In the genomic region with DNA sequence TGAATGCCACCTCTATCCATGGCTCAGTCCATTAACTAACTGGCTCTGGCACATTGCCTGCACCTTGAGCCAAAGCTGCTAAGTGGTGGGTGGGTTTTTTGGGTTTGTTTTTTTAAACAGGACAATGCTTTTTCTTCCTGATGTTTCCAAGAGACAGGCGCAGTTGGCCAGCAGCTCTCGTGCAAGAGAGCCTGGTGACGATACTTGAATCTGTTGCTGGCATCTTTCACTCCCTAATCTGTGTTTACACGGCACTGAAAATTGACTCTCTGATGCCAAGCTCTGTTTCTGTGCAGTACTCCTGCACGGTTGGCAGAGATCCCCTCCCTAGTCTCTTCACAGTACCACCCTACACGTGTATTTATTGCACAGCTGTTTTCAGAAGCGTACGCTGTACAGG, we compare ENCODE assay signal across 8 mouse cellular contexts. TPM values are rescaled to one million over a fixed set of nuclear protein-coding genes. Genes with fewer than 3 reads are reported as not detected.
DNase-seq lines count a peak whose midpoint lies in the region; ATAC-seq and TF ChIP-seq lines count a peak whose summit lies in the region.

No protein-coding gene starts in this region.

- no peaks in the 10 kb centered on the region for H3K4me1 ChIP-seq in lung, postnatal 0 days (ENCODE audit: insufficient read depth, low read depth, low read length)

- H3K9me3 ChIP-seq in lung, postnatal 0 days (ENCODE audit: low read length) = no peaks in the 10 kb centered on the region

- no peak for TF ChIP-seq CTCF in lung, postnatal 0 days (IDR thresholded peaks at IDR 0.05)

- 26% methylated on average over 8 of the region's 8 CpGs for WGBS in lung, postnatal 0 days

- no peak overlapping the region for H3K4me2 ChIP-seq in lung, postnatal 0 days (replicated peaks; ENCODE audit: low read depth, low read length)

- H3K36me3 ChIP-seq in lung, postnatal 0 days (ENCODE audit: insufficient read depth, low read length) = no peaks in the 10 kb centered on the region

- H3K27me3 ChIP-seq in lung, postnatal 0 days (replicated peaks; ENCODE audit: insufficient read depth, low read length) = no peaks in the 10 kb centered on the region

- H3K9ac ChIP-seq in lung, postnatal 0 days (replicated peaks; ENCODE audit: low read depth) = no peak overlapping the region

- H3K27ac ChIP-seq in lung, postnatal 0 days (ENCODE audit: low read length) = no peak overlapping the region

- H3K4me3 ChIP-seq in lung, postnatal 0 days (ENCODE audit: low read depth, low read length) = no peak overlapping the region

- peak; percentile 57 for DNase-seq in layer of hippocampus, adult 11-12 months (ENCODE audit: low spot score)
- no peak for DNase-seq in layer of hippocampus, adult 9-10 months (ENCODE audit: low spot score)
- DNase-seq in cerebellum, postnatal 10 days = peak; percentile 79 to 80
- DNase-seq in heart, postnatal 4 days = peak; percentile 34
- peak; percentile 65 for DNase-seq in lung, postnatal 0 days (ENCODE audit: low spot score)
- no peak for DNase-seq in adrenal gland, postnatal 10 days
- no peak for DNase-seq in spleen, postnatal 14 days (ENCODE audit: low spot score in 2 of 2)

- 0 out of 2 replicates have a peak, but pooled peaks have one; percentile 21 for TF ChIP-seq EP300 in lung, postnatal 0 days (IDR thresholded peaks at IDR 0.05)

- ATAC-seq in lung, postnatal 0 days = peak; percentile 40
- ATAC-seq in megakaryocyte-erythroid progenitor cell, adult 5-6 weeks (replicated peaks; ENCODE audit: low FRiP score, low TSS enrichment, poor library complexity, severe bottlenecking) = no peak

RNA-seq across cellular contexts. Expression of gene Chrm4, which starts 56.3 kb away (rescaled TPM):
- not detected for total RNA-seq in heart, postnatal 4 days (2021)
- 0.12 and 0.16 TPM in 2 replicates for polyA plus RNA-seq in lung, postnatal 0 days (2015; fragmentation: Nextera tagmentation; extraction: Ambion mirVana)
- total RNA-seq in adrenal gland, postnatal 10 days (2021) = under 1 TPM; 0.18 to 0.27 TPM
- total RNA-seq in megakaryocyte-erythroid progenitor cell, adult 5-6 weeks (2014; fragmentation: Nextera tagmentation) = 0.94 TPM in 1 of 2 replicates, not detected in the other
- total RNA-seq in megakaryocyte-erythroid progenitor cell, adult 5-6 weeks (2017) = not detected in 2 replicates

Comparison
In these comparisons a context has a peak if more than half of its experiments do, and no peak if none do; other contexts are left out.
1. DNase-seq: peak in layer of hippocampus, adult 11-12 months (single experiment), cerebellum, postnatal 10 days (2 of 2), heart, postnatal 4 days (single experiment) and lung, postnatal 0 days (single experiment); none in layer of hippocampus, adult 9-10 months (single experiment), adrenal gland, postnatal 10 days (single experiment) and spleen, postnatal 14 days (0 of 2).